9 mouse cellular contexts compared by ENCODE assay signal in genomic region chr5:103654780-103655179, GRCm38 (mm10). TPM values are rescaled to one million over a fixed set of nuclear protein-coding genes. Genes with fewer than 3 reads are reported as not detected.
DNase-seq lines count a peak whose midpoint lies in the region; ATAC-seq and TF ChIP-seq lines count a peak whose summit lies in the region.
"Had no signal": no experiment of that assay in that cellular context is flagged by ENCODE, and none has a peak within 500 bp of the region (broad histone marks: within the 10 kb centered on the region; RNA-seq: fewer than 3 reads in every experiment).

No protein-coding gene starts in this region.

- H3K27me3 ChIP-seq in heart, embryonic 11.5 days (ENCODE audit: control insufficient read depth, insufficient read depth, low read length), result peaks cover 3% of the 10 kb centered on the region; the same call in 1 of the 2 replicates
- H3K27me3 ChIP-seq in E14TG2a.4 (ENCODE audit: insufficient read depth, low read length), result no peaks in the 10 kb centered on the region
- H3K27me3 ChIP-seq in hindbrain, embryonic 11.5 days (ENCODE audit: control insufficient read depth, insufficient read depth, low read length), result no peaks in the 10 kb centered on the region
- H3K27me3 ChIP-seq in liver, embryonic 16.5 days (ENCODE audit: control insufficient read depth, insufficient read depth, low read depth, low read length), result no peaks in the 10 kb centered on the region

- no peak for DNase-seq in heart, adult 11 months
- DNase-seq in hindbrain, embryonic 11.5 days (ENCODE audit: low spot score), result peak; percentile 12
- no peak for DNase-seq in cerebellum, postnatal 4 days (ENCODE audit: low spot score in 2 of 2)
- no peak for DNase-seq in cerebellum, postnatal 10 days
- DNase-seq in layer of hippocampus, postnatal 10 days (ENCODE audit: low spot score in 2 of 2), result no peak

- no peaks in the 10 kb centered on the region for H3K4me1 ChIP-seq in heart, embryonic 11.5 days (ENCODE audit: control insufficient read depth, insufficient read depth, low read length)
- peaks cover 34% of the 10 kb centered on the region for H3K4me1 ChIP-seq in E14TG2a.4 (replicated peaks; ENCODE audit: low read depth, low read length)
- H3K4me1 ChIP-seq in hindbrain, embryonic 11.5 days (replicated peaks; ENCODE audit: control insufficient read depth, insufficient read depth, low read length), result no peaks in the 10 kb centered on the region
- H3K4me1 ChIP-seq in liver, embryonic 16.5 days (ENCODE audit: control insufficient read depth, low read depth, low read length), result no peaks in the 10 kb centered on the region; the same call in 1 of the 2 replicates

- TF ChIP-seq CTCF in E14TG2a.4 (conservative IDR thresholded peaks at IDR 0.05; ENCODE audit: low read length), result no peak

- 84% methylated on average over 4 of the region's 4 CpGs for WGBS in heart, embryonic 11.5 days (ENCODE audit: insufficient replicate concordance)
- WGBS in hindbrain, embryonic 11.5 days, result 74% methylated on average over 4 of the region's 4 CpGs
- WGBS in liver, embryonic 16.5 days (ENCODE audit: insufficient replicate concordance), result 60% methylated on average over 4 of the region's 4 CpGs

- no peaks in the 10 kb centered on the region for H3K9me3 ChIP-seq in heart, embryonic 11.5 days (replicated peaks; ENCODE audit: control insufficient read depth, low read length)
- no peaks in the 10 kb centered on the region for H3K9me3 ChIP-seq in E14TG2a.4 (ENCODE audit: low read length)
- H3K9me3 ChIP-seq in hindbrain, embryonic 11.5 days (ENCODE audit: control insufficient read depth, low read length), result no peaks in the 10 kb centered on the region
- H3K9me3 ChIP-seq in liver, embryonic 16.5 days (replicated peaks; ENCODE audit: control insufficient read depth, low read length), result no peaks in the 10 kb centered on the region

- H3K4me2 ChIP-seq in heart, embryonic 11.5 days, result peak overlapping the region; percentile 95
- H3K4me2 ChIP-seq in hindbrain, embryonic 11.5 days (replicated peaks; ENCODE audit: low read depth, low read length), result 0 out of 2 replicates have a peak overlapping the region, but pooled peaks have one; percentile 95
- H3K4me2 ChIP-seq in liver, embryonic 16.5 days (ENCODE audit: low read depth, low read length), result peak overlapping the region; percentile 81; the same call in 1 of the 2 replicates

- H3K36me3 ChIP-seq in heart, embryonic 11.5 days (ENCODE audit: control insufficient read depth, insufficient read depth, low read length), result no peaks in the 10 kb centered on the region
- no peaks in the 10 kb centered on the region for H3K36me3 ChIP-seq in E14TG2a.4 (ENCODE audit: insufficient read depth, low read length)
- no peaks in the 10 kb centered on the region for H3K36me3 ChIP-seq in hindbrain, embryonic 11.5 days (ENCODE audit: control insufficient read depth, insufficient read depth, low read length)
- no peaks in the 10 kb centered on the region for H3K36me3 ChIP-seq in liver, embryonic 16.5 days (ENCODE audit: control insufficient read depth, insufficient read depth)

- no peak overlapping the region for H3K27ac ChIP-seq in heart, embryonic 11.5 days (ENCODE audit: low read depth, low read length)
- H3K27ac ChIP-seq in hindbrain, embryonic 11.5 days (ENCODE audit: low read depth, low read length), result no peak overlapping the region
- H3K27ac ChIP-seq in liver, embryonic 16.5 days (ENCODE audit: low read length), result no peak overlapping the region

- H3K9ac ChIP-seq in heart, embryonic 11.5 days (ENCODE audit: low read depth, low read length), result no peak overlapping the region
- no peak overlapping the region for H3K9ac ChIP-seq in hindbrain, embryonic 11.5 days (ENCODE audit: low read depth, low read length)
- no peak overlapping the region for H3K9ac ChIP-seq in liver, embryonic 16.5 days (ENCODE audit: low read depth, low read length)

- ATAC-seq in heart, embryonic 11.5 days (replicated peaks; ENCODE audit: insufficient number of reproducible peaks, low FRiP score, low TSS enrichment), result no peak
- no peak for ATAC-seq in hindbrain, embryonic 11.5 days (ENCODE audit: low FRiP score)
- ATAC-seq in liver, embryonic 16.5 days (ENCODE audit: low read depth), result no peak

- peak overlapping the region; percentile 67 for H3K4me3 ChIP-seq in heart, embryonic 11.5 days (ENCODE audit: low read depth, low read length)
- peak overlapping the region; percentile 8 for H3K4me3 ChIP-seq in E14TG2a.4 (replicated peaks; ENCODE audit: low read length)
- H3K4me3 ChIP-seq in hindbrain, embryonic 11.5 days (ENCODE audit: low read depth, low read length), result no peak overlapping the region
- H3K4me3 ChIP-seq in liver, embryonic 16.5 days (ENCODE audit: low read depth, low read length), result no peak overlapping the region

RNA-seq across cellular contexts. Expression of gene 1700016H13Rik, which starts 1.0 kb away (rescaled TPM):
- not detected in 2 replicates for polyA plus RNA-seq in heart, embryonic 11.5 days (2014; fragmentation: Nextera tagmentation; extraction: Ambion mirVana)
- 0.25 TPM in 1 of 2 replicates, not detected in the other for polyA plus RNA-seq in hindbrain, embryonic 11.5 days (2014; fragmentation: Nextera tagmentation; extraction: Ambion mirVana)
- polyA plus RNA-seq in liver, embryonic 16.5 days (2015; fragmentation: Nextera tagmentation; extraction: Ambion mirVana), result 0.06 TPM in 1 of 2 replicates, not detected in the other
- total RNA-seq in layer of hippocampus, postnatal 10 days (2021), result not detected
- polyA plus RNA-seq: spleen, adult 2 months had no signal

RNA-seq across cellular contexts. Expression of gene Slc10a6, which starts 25.6 kb away (rescaled TPM):
- polyA plus RNA-seq in heart, embryonic 11.5 days (2014; fragmentation: Nextera tagmentation; extraction: Ambion mirVana), result 0.19 TPM in 1 of 2 replicates, not detected in the other
- polyA plus RNA-seq in hindbrain, embryonic 11.5 days (2014; fragmentation: Nextera tagmentation; extraction: Ambion mirVana), result 0.22 and 0.40 TPM in 2 replicates
- not detected in 2 replicates for polyA plus RNA-seq in liver, embryonic 16.5 days (2015; fragmentation: Nextera tagmentation; extraction: Ambion mirVana)
- under 1 TPM in 1 of 2 experiments, not detected in 1; 0.25 TPM for total RNA-seq in layer of hippocampus, postnatal 10 days (2021)

RNA-seq across cellular contexts. Expression of gene Aff1, which starts 37.4 kb away (rescaled TPM):
- 12.1 and 13.4 TPM in 2 replicates for polyA plus RNA-seq in heart, embryonic 11.5 days (2014; fragmentation: Nextera tagmentation; extraction: Ambion mirVana)
- polyA plus RNA-seq in hindbrain, embryonic 11.5 days (2014; fragmentation: Nextera tagmentation; extraction: Ambion mirVana), result 7.0 and 8.5 TPM in 2 replicates
- 13.5 and 17.7 TPM in 2 replicates for polyA plus RNA-seq in liver, embryonic 16.5 days (2015; fragmentation: Nextera tagmentation; extraction: Ambion mirVana)
- total RNA-seq in layer of hippocampus, postnatal 10 days (2021), result 10 to 100 TPM; 10.3 to 11.1 TPM

Comparison
In these comparisons a context has a peak if more than half of its experiments do, and no peak if none do; other contexts are left out.
1. H3K4me3 ChIP-seq: peak in heart, embryonic 11.5 days (single experiment) and E14TG2a.4 (single experiment); none in hindbrain, embryonic 11.5 days (single experiment) and liver, embryonic 16.5 days (single experiment).
2. Peak in every context shown above with its lines, with median percentiles within 50 percentile points of each other: H3K4me2 ChIP-seq.